Mouse (Mus musculus) myocyte (in vitro differentiated cells): ENCODE results near the gene Derl3.

Experiments
- E2F4 ChIP-seq: IDR thresholded peaks from one replicate; pipeline ENCODE4 v1.6.1; 2011; ENCODE audit warnings: mild to moderate bottlenecking, control low read depth, moderate library complexity; ENCODE audit not compliant: insufficient read depth
- POLR2A ChIP-seq: IDR thresholded peaks from one replicate; pipeline ENCODE4 v1.6.1; 2011; ENCODE audit warnings: low read depth, mild to moderate bottlenecking, control low read depth, moderate library complexity; ENCODE audit not compliant: insufficient read length
- USF1 ChIP-seq: IDR thresholded peaks from one replicate; pipeline ENCODE4 v1.6.1; 2011; ENCODE audit warnings: low read depth, mild to moderate bottlenecking, control low read depth, moderate library complexity

GRCm38 (mm10) chr10:75882433-75883231 lies 10.6 kb upstream of the Derl3 start:
- no peak for TF ChIP-seq POLR2A
- TF ChIP-seq E2F4, result no peak
- no peak for TF ChIP-seq USF1
